Mouse (Mus musculus): ENCODE results near the gene Cd101.

DNA sequence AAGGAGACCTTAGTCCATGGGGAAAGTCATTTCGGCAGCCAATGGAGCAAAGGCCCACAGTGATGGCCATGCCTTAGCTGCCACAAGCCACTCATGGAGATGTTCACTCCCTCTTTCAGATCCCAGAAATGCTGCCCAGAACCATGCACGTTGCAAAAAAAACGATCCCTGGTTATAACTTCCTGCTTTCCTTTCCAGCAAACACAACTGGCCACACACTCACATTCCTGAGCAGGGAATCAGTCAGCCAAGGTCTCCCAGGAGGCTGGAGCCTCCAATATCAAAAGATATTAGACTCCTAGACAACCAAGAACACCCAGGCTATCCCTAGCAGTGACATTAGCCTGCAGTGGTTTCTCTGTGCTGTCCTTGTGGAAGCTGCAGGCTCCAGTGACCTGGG, 46.5 kb upstream of the Cd101 start:
- TF ChIP-seq CTCF (IDR thresholded peaks at IDR 0.05; ENCODE audit: borderline replicate concordance, insufficient read depth, low read length), result no peak
- TF ChIP-seq POLR2A (IDR thresholded peaks at IDR 0.05; ENCODE audit: low read depth, low read length), result no peak
